Comparison of ENCODE assay signal across 7 mouse cellular contexts in the genomic region with DNA sequence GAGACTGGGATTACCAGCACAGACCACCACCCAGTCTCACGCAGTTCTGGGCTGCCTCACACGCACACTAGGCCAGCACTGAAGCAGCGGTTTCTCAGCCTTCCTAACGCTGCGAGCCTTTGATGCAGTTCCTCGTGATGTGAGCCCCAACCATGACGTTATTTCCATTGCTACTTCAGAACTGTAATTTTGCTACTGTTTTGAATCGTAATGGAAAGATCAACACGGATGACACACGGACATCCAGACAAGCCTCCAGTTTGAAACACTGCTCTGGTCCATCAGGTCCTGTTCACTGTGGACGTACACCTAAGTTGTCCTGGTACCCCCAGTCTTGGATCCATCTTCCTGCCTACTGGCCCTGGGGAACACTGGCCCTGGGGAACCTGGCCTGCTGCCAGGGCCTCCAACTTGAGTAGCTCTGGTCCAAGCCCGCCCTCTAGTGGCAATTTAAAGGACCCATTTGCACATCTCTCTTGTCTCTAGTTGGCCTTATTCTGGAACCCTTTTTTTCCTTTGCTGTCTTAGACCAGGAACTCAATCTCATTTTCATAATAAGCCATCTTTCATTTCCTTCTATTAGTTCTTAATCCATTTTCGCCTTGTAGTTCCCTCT. TPM values are rescaled to one million over a fixed set of nuclear protein-coding genes. Genes with fewer than 3 reads are reported as not detected.
A peak's percentile ranks its signal among the peaks of the same experiment; 100 is the strongest.
DNase-seq lines count a peak whose midpoint lies in the region; TF ChIP-seq lines count a peak whose summit lies in the region.

No protein-coding gene starts in this region.

- TF ChIP-seq POLR2A in brain, embryonic 14.5 days (IDR thresholded peaks at IDR 0.05; ENCODE audit: borderline replicate concordance, extremely low read depth, insufficient read depth, insufficient read length, poor library complexity, severe bottlenecking): no peak

- TF ChIP-seq CTCF in brain, embryonic 14.5 days (IDR thresholded peaks at IDR 0.05; ENCODE audit: borderline replicate concordance, extremely low read depth, insufficient read depth, insufficient read length): peak; percentile 80

- DNase-seq in MN1 (ENCODE audit: low spot score): peak; percentile 87
- DNase-seq in brain, embryonic 14.5 days (ENCODE audit: low read depth): peak; percentile 90
- DNase-seq in fibroblast of lung, adult 2 months (ENCODE audit: low read depth): peak; percentile 40
- peak; percentile 84 for DNase-seq in heart, postnatal 4 days
- DNase-seq in layer of hippocampus, adult 9-11 months: peak; percentile 75
- peak; percentile 88 for DNase-seq in lung, postnatal 36 days
- peak; percentile 73 for DNase-seq in right cerebral cortex, postnatal 4 days

RNA-seq across cellular contexts. Expression of a gene that starts 12.1 kb away (rescaled TPM):
- polyA plus RNA-seq in brain, embryonic 14.5 days (2012; rRNA removed): 98.9 and 145 TPM in 2 replicates
- total RNA-seq in heart, postnatal 4 days (2021): 10 to 100 TPM; 20.3 to 21.3 TPM

RNA-seq across cellular contexts. Expression of a gene that starts 36.9 kb away (rescaled TPM):
- polyA plus RNA-seq in brain, embryonic 14.5 days (2012; rRNA removed): 0.04 and 0.15 TPM in 2 replicates
- total RNA-seq in heart, postnatal 4 days (2021): not detected

RNA-seq across cellular contexts. Expression of a gene that starts 37.5 kb away (rescaled TPM):
- polyA plus RNA-seq in brain, embryonic 14.5 days (2012; rRNA removed): 0.05 TPM in 2 replicates
- under 1 TPM; 0.17 to 0.18 TPM for total RNA-seq in heart, postnatal 4 days (2021)

Comparison
In these comparisons a context has a peak if more than half of its experiments do, and no peak if none do; other contexts are left out.
1. Peak in every context shown above with its lines: DNase-seq.
2. DNase-seq: peak in every context shown above with its lines; median percentile 90 in brain, embryonic 14.5 days; 88 in lung, postnatal 36 days; 87 in MN1; 84 in heart, postnatal 4 days; 75 in layer of hippocampus, adult 9-11 months; 73 in right cerebral cortex, postnatal 4 days; 40 in fibroblast of lung, adult 2 months.